ENCODE assay signal across 24 mouse cellular contexts in genomic region chr14:10657364-10657763, GRCm38 (mm10).
"Had no signal": no experiment of that assay in that cellular context is flagged by ENCODE, and none has a peak within 500 bp of the region (broad histone marks: within the 10 kb centered on the region; RNA-seq: fewer than 3 reads in every experiment).

No protein-coding gene starts in this region.

- H3K4me3 ChIP-seq: heart, adult 2 months; heart, embryonic 13.5 days; heart, embryonic 15.5 days; intestine, embryonic 15.5 days; left cerebral cortex, adult 2 months; limb, embryonic 10.5 days; limb, embryonic 12.5 days; liver, embryonic 13.5 days; liver, embryonic 15.5 days had no signal

- H3K9me3 ChIP-seq: heart, embryonic 13.5 days; heart, embryonic 15.5 days; intestine, embryonic 15.5 days; limb, embryonic 10.5 days; limb, embryonic 12.5 days; liver, embryonic 13.5 days; liver, embryonic 15.5 days had no signal

- H3K36me3 ChIP-seq: heart, embryonic 13.5 days; heart, embryonic 15.5 days; intestine, embryonic 15.5 days; limb, embryonic 10.5 days; limb, embryonic 12.5 days; liver, embryonic 13.5 days; liver, embryonic 15.5 days had no signal

- ATAC-seq: hindbrain, embryonic 16.5 days; intestine, embryonic 15.5 days had no signal

- H3K27me3 ChIP-seq: heart, embryonic 13.5 days; heart, embryonic 15.5 days; intestine, embryonic 15.5 days; limb, embryonic 12.5 days; liver, embryonic 13.5 days; liver, embryonic 15.5 days had no signal

- H3K4me1 ChIP-seq: intestine, embryonic 15.5 days; liver, embryonic 13.5 days; liver, embryonic 15.5 days had no signal

- H3K9ac ChIP-seq: heart, embryonic 13.5 days; heart, embryonic 15.5 days; hindbrain, embryonic 14.5 days; intestine, embryonic 15.5 days; limb, embryonic 12.5 days; liver, embryonic 13.5 days; liver, embryonic 15.5 days had no signal

- H3K27ac ChIP-seq: heart, adult 2 months; heart, embryonic 13.5 days; heart, embryonic 15.5 days; hindbrain, embryonic 14.5 days; intestine, embryonic 15.5 days; kidney, postnatal 0 days; left cerebral cortex, adult 2 months; limb, embryonic 10.5 days; limb, embryonic 12.5 days; liver, embryonic 13.5 days; liver, embryonic 15.5 days had no signal

- DNase-seq: gastrocnemius, postnatal 14 days; gastrocnemius, postnatal 36 days; heart, adult 11 months; heart, adult 2 months; heart, postnatal 14 days; heart, postnatal 36 days; kidney, adult 18-20 months; kidney, adult 8-10 months; kidney, postnatal 14 days; kidney, postnatal 36 days; liver; liver, embryonic 13.5 days had no signal

- H3K4me2 ChIP-seq: heart, embryonic 11.5 days; heart, embryonic 13.5 days; heart, embryonic 15.5 days; hindbrain, embryonic 14.5 days; intestine, embryonic 15.5 days; limb, embryonic 12.5 days; liver, embryonic 11.5 days; liver, embryonic 13.5 days; liver, embryonic 15.5 days had no signal
